Mouse (Mus musculus) MEL (cell line): ENCODE results near the gene Smim15. TPM values are rescaled to one million over a fixed set of nuclear protein-coding genes. Genes with fewer than 3 reads are reported as not detected.

Experiments
- DNase-seq: peaks from one replicate; pipeline ENCODE4 v3.0.0; 2011; ENCODE audit warnings: low read depth, low spot score
- H3K27ac ChIP-seq: 2 replicates; pipeline ENCODE4 v1.5.1; 2012; ENCODE audit warnings: low read depth, mild to moderate bottlenecking, control low read depth, low read length, moderate library complexity; ENCODE audit not compliant: control insufficient read depth
- H3K27me3 ChIP-seq, 2 experiments: fragments of 150-350 bp in 1 of 2; sonication (generic) in 1 of 2; 2 replicates each; pipeline ENCODE4 v1.6.1; 2012; ENCODE audit warnings: low read length in 2 of 2, mild to moderate bottlenecking in 2 of 2, improper control_type of control experiment in 1 of 2, moderate library complexity in 1 of 2; ENCODE audit not compliant: insufficient read depth in 2 of 2, control insufficient read depth in 1 of 2
- H3K36me3 ChIP-seq, 2 experiments: 2 replicates each; pipeline ENCODE4 v1.6.1; 2012 to 2014; ENCODE audit warnings: low read length in 2 of 2, improper control_type of control experiment in 1 of 2, inconsistent platforms in 1 of 2, mild to moderate bottlenecking in 1 of 2; ENCODE audit not compliant: insufficient read depth in 2 of 2, control insufficient read depth in 1 of 2
- H3K4me1 ChIP-seq, 2 experiments: fragments of 150-350 bp in 1 of 2; sonication (generic) in 1 of 2; 2 replicates each; pipeline ENCODE4 v1.6.1; 2012; ENCODE audit warnings: low read length in 2 of 2, improper control_type of control experiment in 1 of 2, mild to moderate bottlenecking in 1 of 2; ENCODE audit not compliant: insufficient read depth in 2 of 2, control insufficient read depth in 1 of 2
- H3K4me3 ChIP-seq, 2 experiments: fragments of 150-350 bp in 1 of 2; sonication (generic) in 1 of 2; 2 replicates each; pipeline ENCODE4 v1.5.1; 2012; ENCODE audit warnings: low read depth in 2 of 2, low read length in 2 of 2, mild to moderate bottlenecking in 2 of 2, moderate library complexity in 2 of 2, control low read depth in 1 of 2, improper control_type of control experiment in 1 of 2; ENCODE audit not compliant: control insufficient read depth in 1 of 2, insufficient read depth in 1 of 2
- H3K79me2 ChIP-seq: 2 replicates; pipeline ENCODE4 v1.6.1; 2012; ENCODE audit warnings: mild to moderate bottlenecking, low read length, moderate library complexity; ENCODE audit not compliant: control insufficient read depth, poor library complexity, insufficient read depth
- H3K9ac ChIP-seq: 2 replicates; pipeline ENCODE4 v1.6.1; 2012; ENCODE audit warnings: low read depth, mild to moderate bottlenecking, control low read depth, low read length, moderate library complexity; ENCODE audit not compliant: control insufficient read depth, poor library complexity, severe bottlenecking
- H3K9me3 ChIP-seq: fragments of 150-350 bp; sonication (generic); replicated peaks from 2 replicates; pipeline ENCODE4 v1.6.1; 2012; ENCODE audit warnings: mild to moderate bottlenecking, low read length, improper control_type of control experiment, moderate library complexity; ENCODE audit not compliant: insufficient read depth
- CHD1 ChIP-seq: IDR thresholded peaks from 2 replicates; pipeline ENCODE4 v1.6.1; 2012; ENCODE audit warnings: low read depth, mild to moderate bottlenecking, inconsistent platforms, low read length, improper control_type of control experiment
- E2F4 ChIP-seq: IDR thresholded peaks from 2 replicates; pipeline ENCODE4 v1.6.1; 2011; ENCODE audit warnings: low read depth, low read length, improper control_type of control experiment, borderline replicate concordance
- ELF1 ChIP-seq: IDR thresholded peaks from 2 replicates; pipeline ENCODE4 v1.6.1; 2014; ENCODE audit warnings: low read depth, mild to moderate bottlenecking, inconsistent platforms, low read length, improper control_type of control experiment, moderate library complexity
- GATA1 ChIP-seq: IDR thresholded peaks from 2 replicates; pipeline ENCODE4 v1.6.1; 2011; ENCODE audit warnings: low read depth, low read length, improper control_type of control experiment
- MAFK ChIP-seq: IDR thresholded peaks from 2 replicates; pipeline ENCODE4 v1.6.1; 2011; ENCODE audit warnings: low read depth, mild to moderate bottlenecking, low read length, improper control_type of control experiment, borderline replicate concordance
- MAX ChIP-seq: IDR thresholded peaks from 2 replicates; pipeline ENCODE4 v1.6.1; 2011; ENCODE audit warnings: low read length, improper control_type of control experiment
- MAZ ChIP-seq: IDR thresholded peaks from 2 replicates; pipeline ENCODE4 v1.6.1; 2012; ENCODE audit warnings: low read depth, mild to moderate bottlenecking, inconsistent platforms, low read length, improper control_type of control experiment
- MEF2A ChIP-seq: IDR thresholded peaks from 2 replicates; pipeline ENCODE4 v1.6.1; 2014; ENCODE audit warnings: low read depth, mild to moderate bottlenecking, inconsistent platforms, low read length, improper control_type of control experiment; ENCODE audit not compliant: poor library complexity, insufficient replicate concordance, severe bottlenecking; ENCODE audit errors: extremely low read depth
- MYB ChIP-seq: IDR thresholded peaks from 2 replicates; pipeline ENCODE4 v1.6.1; 2011; ENCODE audit warnings: mild to moderate bottlenecking, low read depth, low read length, improper control_type of control experiment
- MYC ChIP-seq: IDR thresholded peaks from 2 replicates; pipeline ENCODE4 v1.6.1; 2011; ENCODE audit warnings: low read depth, mild to moderate bottlenecking, low read length, improper control_type of control experiment, moderate library complexity
- NELFE ChIP-seq: IDR thresholded peaks from 2 replicates; pipeline ENCODE4 v1.6.1; 2011; ENCODE audit warnings: low read depth, low read length, improper control_type of control experiment
- POLR2AphosphoS2 ChIP-seq: IDR thresholded peaks from 2 replicates; pipeline ENCODE4 v1.6.1; 2011; ENCODE audit warnings: low read length, improper control_type of control experiment
- SMC3 ChIP-seq: IDR thresholded peaks from 2 replicates; pipeline ENCODE4 v1.6.1; 2011; ENCODE audit warnings: low read depth, low read length, improper control_type of control experiment
- TAL1 ChIP-seq: IDR thresholded peaks from 2 replicates; pipeline ENCODE4 v1.6.1; 2012; ENCODE audit warnings: mild to moderate bottlenecking, inconsistent platforms, low read length, moderate library complexity, mixed read lengths
- TCF12 ChIP-seq: IDR thresholded peaks from 2 replicates; pipeline ENCODE4 v1.6.1; 2014; ENCODE audit warnings: low read depth, mild to moderate bottlenecking, inconsistent platforms, low read length, improper control_type of control experiment, moderate library complexity
- USF1 ChIP-seq: IDR thresholded peaks from 2 replicates; pipeline ENCODE4 v1.6.1; 2014; ENCODE audit warnings: low read depth, mild to moderate bottlenecking, inconsistent platforms, low read length, improper control_type of control experiment, moderate library complexity
- ZKSCAN1 ChIP-seq: IDR thresholded peaks from 2 replicates; pipeline ENCODE4 v1.6.1; 2012; ENCODE audit warnings: low read depth, mild to moderate bottlenecking, inconsistent platforms, low read length, improper control_type of control experiment, moderate library complexity
- polyA plus RNA-seq, 2 experiments: library from polyadenylated mRNA; stranded (reverse) in 1 of 2; unstranded in 1 of 2; fragments of >175 nt in 1 of 2; fragments of >200 nt in 1 of 2; gene quantifications; 2 replicates each; pipeline versions ENCODE4 v1.2.1 to v1.2.4; 2012; ENCODE audit warnings: low replicate concordance in 2 of 2, low read depth in 1 of 2; ENCODE audit not compliant: insufficient read length in 2 of 2, insufficient read depth in 1 of 2, missing spikeins in 1 of 2
- total RNA-seq: library from RNA; depleted of rRNA; stranded (reverse); fragments of 300-350 nt; gene quantifications from 2 replicates; pipeline ENCODE4 v1.2.3, GENCODE M21; 2012

The Smim15 gene
- total and polyA plus RNA-seq, 3 experiments: 73.4 to 122 TPM; not detected in 1

DNA sequence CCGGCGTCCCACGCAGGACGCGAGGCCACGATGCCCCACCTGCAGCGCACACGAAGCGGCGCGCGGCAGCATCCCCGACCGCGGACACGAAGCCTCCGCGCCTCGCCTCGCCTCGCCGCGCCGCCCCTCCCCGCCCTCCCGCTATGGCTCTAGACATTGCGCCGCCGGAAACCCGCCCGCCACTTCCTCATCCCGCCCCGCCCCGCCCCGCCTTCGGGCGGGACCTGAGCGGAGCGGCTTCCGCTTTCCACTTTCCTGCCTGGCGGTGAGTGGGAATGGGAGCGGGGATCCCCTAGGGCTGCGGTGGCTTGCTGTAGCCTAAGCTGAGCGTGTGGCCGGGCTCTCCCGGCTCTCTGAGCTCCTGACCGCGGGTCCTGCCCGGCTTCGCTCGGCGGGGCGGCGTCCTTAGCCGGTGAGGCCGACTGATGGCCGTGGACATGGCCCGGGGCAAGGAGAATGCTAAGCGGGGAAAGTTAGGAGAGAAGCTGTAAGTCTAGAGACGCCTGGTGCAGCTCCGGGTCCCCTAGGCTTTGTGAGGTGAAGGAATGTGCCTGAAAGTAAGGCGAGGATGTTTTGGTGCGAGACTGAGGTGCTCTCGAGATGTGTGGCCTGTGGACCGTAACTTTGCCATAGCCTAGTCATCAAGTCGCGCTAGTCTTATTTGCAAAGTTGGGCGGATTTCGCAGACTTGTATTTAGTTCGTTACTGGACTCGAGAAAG, at the start of gene Smim15 (continued):
- TF ChIP-seq TAL1 (no peak), CHD1 (peak; percentile 55; the same call in 1 of the 2 replicates), MAX (no peak)

DNA sequence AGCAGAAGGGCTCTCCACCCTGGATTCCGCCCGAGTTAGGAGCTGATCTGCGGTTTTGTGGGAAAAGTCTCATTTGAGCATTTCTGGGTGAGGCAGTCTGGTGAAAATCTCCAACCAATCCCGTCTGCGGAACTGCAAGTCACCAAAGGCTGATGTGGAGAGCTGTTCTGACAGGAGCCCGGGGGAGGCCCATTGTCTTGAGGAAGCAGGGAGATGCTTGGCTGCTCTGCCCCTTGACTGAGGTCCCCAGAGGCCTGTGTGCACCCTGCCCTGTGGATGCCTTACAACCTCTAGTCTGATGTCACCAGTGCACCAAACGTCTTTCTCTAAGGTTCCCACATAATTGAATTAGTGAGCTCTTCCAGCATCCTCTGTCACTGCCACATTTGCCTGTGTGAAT, 49.0 kb upstream of the Smim15 start:
- H3K9me3 ChIP-seq: no peaks in the 10 kb centered on the region
- H3K4me1 ChIP-seq: no peaks in the 10 kb centered on the region
- H3K36me3 ChIP-seq: no peaks in the 10 kb centered on the region
- no peak for DNase-seq
- H3K9ac ChIP-seq: no peak overlapping the region
- no peak overlapping the region for H3K4me3 ChIP-seq
- H3K27me3 ChIP-seq: no peaks in the 10 kb centered on the region; a peak in 2 of 4 replicates
- TF ChIP-seq USF1 (no peak), ZKSCAN1 (no peak), MYB (no peak)
- H3K27ac ChIP-seq: no peak overlapping the region
- no peaks in the 10 kb centered on the region for H3K79me2 ChIP-seq

DNA sequence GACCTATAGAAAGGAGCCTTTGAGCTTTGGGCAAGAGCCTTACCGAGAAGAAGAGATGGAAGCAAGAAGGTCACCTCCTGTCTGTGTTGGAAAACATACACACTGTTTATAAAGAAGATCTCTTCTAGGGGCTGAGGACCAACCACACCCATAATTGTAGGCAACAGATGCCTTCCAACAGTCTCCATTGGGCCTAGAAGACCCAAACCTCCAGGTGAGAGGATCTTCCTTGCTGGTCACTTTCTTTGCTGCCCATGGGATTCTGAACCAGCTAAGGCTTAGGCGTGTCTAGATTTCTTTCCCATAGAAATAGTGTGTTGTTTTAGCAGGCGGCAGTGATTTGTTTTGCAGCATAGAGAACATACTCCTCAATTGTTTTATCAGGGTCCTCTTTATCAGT, 47.9 kb upstream of the Smim15 start:
- no peaks in the 10 kb centered on the region for H3K79me2 ChIP-seq
- no peaks in the 10 kb centered on the region; a peak in 2 of 4 replicates for H3K27me3 ChIP-seq
- no peaks in the 10 kb centered on the region for H3K36me3 ChIP-seq
- H3K9me3 ChIP-seq: no peaks in the 10 kb centered on the region
- H3K4me3 ChIP-seq: no peak overlapping the region
- DNase-seq: no peak
- TF ChIP-seq MEF2A: no peak
- no peak for TF ChIP-seq MYC
- TF ChIP-seq POLR2AphosphoS2: no peak
- no peak for TF ChIP-seq MAFK
- TF ChIP-seq GATA1: no peak
- no peak for TF ChIP-seq NELFE
- no peak for TF ChIP-seq ELF1
- no peak for TF ChIP-seq SMC3
- TF ChIP-seq ZKSCAN1: no peak
- TF ChIP-seq TCF12: no peak
- TF ChIP-seq MAZ: no peak
- TF ChIP-seq E2F4: no peak
- no peak overlapping the region for H3K27ac ChIP-seq
- H3K9ac ChIP-seq: no peak overlapping the region
- no peaks in the 10 kb centered on the region for H3K4me1 ChIP-seq
